Mouse (Mus musculus): ENCODE measurements around the gene Cdh1.
"Not testable (repeated sequence)": the region's sequence is repeated elsewhere in the genome, so short reads cannot be mapped to it uniquely, and the experiment has no call there.

DNA sequence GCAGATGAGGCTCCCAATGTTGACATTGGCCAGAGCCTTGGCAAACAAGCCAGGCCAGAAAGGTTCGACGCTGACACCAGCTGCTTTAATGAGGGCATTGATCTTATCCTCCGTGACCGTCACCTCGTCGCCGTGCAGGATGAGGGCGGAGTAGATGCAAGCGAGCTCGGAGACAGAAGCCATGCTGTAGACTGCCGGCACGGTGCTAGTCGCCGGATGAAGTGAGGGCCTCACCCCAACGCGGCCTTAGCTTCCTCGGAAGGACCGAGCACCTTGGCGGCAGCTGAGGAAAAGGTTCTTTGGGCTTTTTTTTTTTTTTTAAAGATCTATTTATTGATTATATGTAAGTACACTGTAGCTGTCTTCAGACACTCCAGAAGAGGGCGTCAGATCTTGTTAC lies 30.0 kb upstream of the Cdh1 start, which contains the start of gene Gm10073:
- not testable (repeated sequence) for TF ChIP-seq CTCF (IDR thresholded peaks at IDR 0.05; ENCODE audit: extremely low read depth, insufficient read depth, insufficient read length, insufficient replicate concordance); POLR2A (IDR thresholded peaks at IDR 0.05; ENCODE audit: low read depth, low read length)

Measured in spleen, adult 2 months (tissue).